Mouse (Mus musculus) embryonic facial prominence, embryonic 13.5 days (tissue): ENCODE results near the gene Tpi1. TPM values are rescaled to one million over a fixed set of nuclear protein-coding genes. Genes with fewer than 3 reads are reported as not detected.
A peak's percentile ranks its signal among the peaks of the same experiment; 100 is the strongest.
"Not testable (repeated sequence)": the region's sequence is repeated elsewhere in the genome, so short reads cannot be mapped to it uniquely, and the experiment has no call there.

Source experiments
- ATAC-seq: fragments of 200-750 bp; cut with Nextera tagmentation; 2 replicates; pipeline ENCODE4 v1.8.0; 2017; ENCODE audit warnings: low read depth; ENCODE audit not compliant: insufficient number of reproducible peaks, insufficient read depth, low FRiP score, low TSS enrichment
- H3K27ac ChIP-seq: fragments of 300-500 bp; sonication (generic); 2 replicates; pipeline ENCODE4 v1.5.1; 2015; ENCODE audit warnings: moderate library complexity, mild to moderate bottlenecking, inconsistent platforms
- H3K27me3 ChIP-seq: fragments of 300-500 bp; sonication (generic); 2 replicates; pipeline ENCODE4 v1.6.1; 2015; ENCODE audit warnings: mild to moderate bottlenecking, inconsistent platforms
- H3K36me3 ChIP-seq: fragments of 300-500 bp; sonication (generic); 2 replicates; pipeline ENCODE4 v1.6.1; 2015; ENCODE audit warnings: mild to moderate bottlenecking, inconsistent platforms
- H3K4me1 ChIP-seq: fragments of 300-500 bp; sonication (generic); 2 replicates; pipeline ENCODE4 v1.6.1; 2015; ENCODE audit warnings: inconsistent platforms
- H3K4me2 ChIP-seq: fragments of 300-500 bp; sonication (generic); 2 replicates; pipeline ENCODE4 v1.6.1; 2015; ENCODE audit warnings: moderate library complexity, mild to moderate bottlenecking, inconsistent platforms
- H3K4me3 ChIP-seq: fragments of 300-500 bp; sonication (generic); 2 replicates; pipeline ENCODE4 v1.5.1; 2015; ENCODE audit warnings: mild to moderate bottlenecking, inconsistent platforms
- H3K9ac ChIP-seq: fragments of 300-500 bp; sonication (generic); 2 replicates; pipeline ENCODE4 v1.6.1; 2015; ENCODE audit warnings: mild to moderate bottlenecking, inconsistent platforms
- H3K9me3 ChIP-seq: fragments of 300-500 bp; sonication (generic); 2 replicates; pipeline ENCODE4 v1.6.1; 2016; ENCODE audit warnings: inconsistent platforms
- whole genome bisulfite sequencing: fragments of 180-500 bp; shearing (Covaris S2); methylation state at CpG from one replicate; pipeline ENCODE4 v1.1.7; 2015; ENCODE audit warnings: mixed read lengths; 5-methylcytosine and 5-hydroxymethylcytosine counted together
- polyA plus RNA-seq: library from polyadenylated mRNA; unstranded; fragments of >200 nt; fragmentation: Nextera tagmentation; extraction: Ambion mirVana; gene quantifications from 2 replicates; pipeline ENCODE4 v1.2.1, GENCODE M21; 2015

Tpi1 gene
- polyA plus RNA-seq, 1 experiment from 2014 or later = 710 TPM

GRCm38 (mm10) chr6:124856321-124856720 lies 42.2 kb upstream of the Tpi1 start:
- ATAC-seq = peak; percentile 60; the same call in 1 of the 2 replicates
- peak overlapping the region; percentile 68 for H3K4me2 ChIP-seq
- H3K36me3 ChIP-seq = peaks cover 38% of the 10 kb centered on the region
- WGBS = 3% methylated on average over 14 of the region's 14 CpGs
- peaks cover 40% of the 10 kb centered on the region for H3K4me1 ChIP-seq
- H3K27me3 ChIP-seq = peaks cover 3% of the 10 kb centered on the region; the same call in 1 of the 2 replicates
- peak overlapping the region; percentile 84 for H3K4me3 ChIP-seq
- no peaks in the 10 kb centered on the region for H3K9me3 ChIP-seq
- H3K9ac ChIP-seq = peak overlapping the region; percentile 99
- H3K27ac ChIP-seq = peak overlapping the region; percentile 100

GRCm38 (mm10) chr6:124854647-124855046 lies 40.6 kb upstream of the Tpi1 start:
- Histone ChIP-seq H3K4me3 (no peak overlapping the region), H3K4me2 (no peak overlapping the region), H3K27me3 (no peaks in the 10 kb centered on the region; the same call in 1 of the 2 replicates), H3K9me3 (no peaks in the 10 kb centered on the region), H3K4me1 (peaks cover 30% of the 10 kb centered on the region), H3K9ac (0 out of 2 replicates have a peak overlapping the region, but pooled peaks have one; percentile 11), H3K36me3 (peaks cover 47% of the 10 kb centered on the region), H3K27ac (peak overlapping the region; percentile 55)
- WGBS = 74% methylated on average over 12 of the region's 12 CpGs
- no peak for ATAC-seq

GRCm38 (mm10) chr6:124850535-124850934 lies 36.4 kb upstream of the Tpi1 start:
- WGBS = 51% methylated on average over 8 of the region's 8 CpGs
- ATAC-seq = no peak
- Histone ChIP-seq H3K4me2 (no peak overlapping the region), H3K4me3 (no peak overlapping the region), H3K27ac (no peak overlapping the region), H3K36me3 (peaks cover 73% of the 10 kb centered on the region), H3K9me3 (no peaks in the 10 kb centered on the region), H3K9ac (no peak overlapping the region), H3K27me3 (no peaks in the 10 kb centered on the region), H3K4me1 (peaks cover 7% of the 10 kb centered on the region)

GRCm38 (mm10) chr6:124847305-124847704 lies 33.2 kb upstream of the Tpi1 start:
- H3K9ac ChIP-seq = no peak overlapping the region
- 14% methylated on average over 9 of the region's 9 CpGs for WGBS
- no peak overlapping the region; the same call in 1 of the 2 replicates for H3K4me3 ChIP-seq
- H3K4me2 ChIP-seq = 0 out of 2 replicates have a peak overlapping the region, but pooled peaks have one; percentile 0
- ATAC-seq = peak; percentile 63
- H3K36me3 ChIP-seq = peaks cover 67% of the 10 kb centered on the region
- H3K4me1 ChIP-seq = 0 out of 2 replicates have a peak, but pooled peaks cover 6% of the 10 kb centered on the region
- H3K27me3 ChIP-seq = no peaks in the 10 kb centered on the region
- no peaks in the 10 kb centered on the region for H3K9me3 ChIP-seq
- no peak overlapping the region for H3K27ac ChIP-seq

- no peak for ATAC-seq
- Histone ChIP-seq H3K27me3 (no peaks in the 10 kb centered on the region), H3K4me2 (peak within 1 kb of the TSS; percentile 28)
Observed at GRCm38 (mm10) chr6:124840241-124841167, 26.4 kb upstream of the Tpi1 start, which contains the start of gene Gnb3. TSS of gene Gnb3 (minus strand) at chr6:124840275.

GRCm38 (mm10) chr6:124839805-124840204 lies 25.7 kb upstream of the Tpi1 start:
- H3K4me2 ChIP-seq = peak overlapping the region; percentile 28
- 7% methylated on average over 8 of the region's 8 CpGs for WGBS
- no peak for ATAC-seq

More at GRCm38 (mm10) chr6:124840241-124841167, 26.4 kb upstream of the Tpi1 start, which contains the start of gene Gnb3:
- H3K9ac ChIP-seq = peak within 1 kb of the TSS; percentile 58
- WGBS = 25% methylated on average over 15 of the region's 15 CpGs
- no peaks in the 10 kb centered on the region for H3K9me3 ChIP-seq
- H3K4me3 ChIP-seq = no peak within 1 kb of the TSS
- no peak within 1 kb of the TSS for H3K27ac ChIP-seq
- peaks cover 35% of the 10 kb centered on the region for H3K36me3 ChIP-seq
- H3K4me1 ChIP-seq = peaks cover 22% of the 10 kb centered on the region

GRCm38 (mm10) chr6:124836411-124836810 lies 22.3 kb upstream of the Tpi1 start:
- Histone ChIP-seq H3K36me3 (peaks cover 32% of the 10 kb centered on the region), H3K9ac (0 out of 2 replicates have a peak overlapping the region, but pooled peaks have one; percentile 32), H3K27me3 (no peaks in the 10 kb centered on the region), H3K9me3 (no peaks in the 10 kb centered on the region), H3K4me3 (no peak overlapping the region), H3K4me1 (peaks cover 37% of the 10 kb centered on the region), H3K4me2 (no peak overlapping the region), H3K27ac (no peak overlapping the region)
- WGBS = 75% methylated on average over 7 of the region's 7 CpGs
- ATAC-seq = no peak

More at GRCm38 (mm10) chr6:124839805-124840204, 25.7 kb upstream of the Tpi1 start:
- peaks cover 28% of the 10 kb centered on the region for H3K4me1 ChIP-seq
- no peak overlapping the region for H3K4me3 ChIP-seq
- peak overlapping the region; percentile 58 for H3K9ac ChIP-seq
- H3K36me3 ChIP-seq = peaks cover 28% of the 10 kb centered on the region
- H3K27me3 ChIP-seq = no peaks in the 10 kb centered on the region
- H3K9me3 ChIP-seq = no peaks in the 10 kb centered on the region
- no peak overlapping the region for H3K27ac ChIP-seq

GRCm38 (mm10) chr6:124835531-124835930 lies 21.4 kb upstream of the Tpi1 start:
- Histone ChIP-seq H3K36me3 (peaks cover 28% of the 10 kb centered on the region), H3K27me3 (no peaks in the 10 kb centered on the region), H3K4me1 (peaks cover 44% of the 10 kb centered on the region), H3K27ac (no peak overlapping the region; the same call in 1 of the 2 replicates), H3K4me3 (no peak overlapping the region), H3K4me2 (no peak overlapping the region), H3K9me3 (no peaks in the 10 kb centered on the region), H3K9ac (peak overlapping the region; percentile 46; the same call in 1 of the 2 replicates)
- ATAC-seq = no peak
- WGBS = 40% methylated on average over 10 of the region's 10 CpGs

- Histone ChIP-seq H3K4me1 (peaks cover 41% of the 10 kb centered on the region), H3K27me3 (no peaks in the 10 kb centered on the region), H3K9ac (no peak overlapping the region)
Observed at GRCm38 (mm10) chr6:124834512-124835081, 20.5 kb upstream of the Tpi1 start.

GRCm38 (mm10) chr6:124831649-124832048 lies 17.6 kb upstream of the Tpi1 start:
- Histone ChIP-seq H3K9ac (0 out of 2 replicates have a peak overlapping the region, but pooled peaks have one; percentile 8), H3K27ac (no peak overlapping the region), H3K27me3 (no peaks in the 10 kb centered on the region), H3K4me2 (peak overlapping the region; percentile 92; the same call in 1 of the 2 replicates), H3K4me3 (peak overlapping the region; percentile 67), H3K9me3 (no peaks in the 10 kb centered on the region), H3K36me3 (peaks cover 32% of the 10 kb centered on the region), H3K4me1 (peaks cover 50% of the 10 kb centered on the region)
- no peak for ATAC-seq
- WGBS = 91% methylated on average over 8 of the region's 8 CpGs

More at GRCm38 (mm10) chr6:124834512-124835081, 20.5 kb upstream of the Tpi1 start:
- no peak overlapping the region for H3K4me3 ChIP-seq
- no peak overlapping the region for H3K4me2 ChIP-seq
- no peak overlapping the region; the same call in 1 of the 2 replicates for H3K27ac ChIP-seq
- 82% methylated on average over 6 of the region's 6 CpGs for WGBS
- H3K36me3 ChIP-seq = peaks cover 28% of the 10 kb centered on the region
- no peaks in the 10 kb centered on the region for H3K9me3 ChIP-seq
- ATAC-seq = no peak

GRCm38 (mm10) chr6:124831199-124831598 lies 17.1 kb upstream of the Tpi1 start:
- 90% methylated on average over 4 of the region's 4 CpGs for WGBS
- Histone ChIP-seq H3K9ac (0 out of 2 replicates have a peak overlapping the region, but pooled peaks have one; percentile 8), H3K36me3 (peaks cover 34% of the 10 kb centered on the region), H3K4me1 (peaks cover 45% of the 10 kb centered on the region), H3K4me2 (peak overlapping the region; percentile 92), H3K4me3 (peak overlapping the region; percentile 67)
- H3K9me3 ChIP-seq, H3K27me3 ChIP-seq, ATAC-seq, H3K27ac ChIP-seq: not testable (repeated sequence)
